Mouse (Mus musculus): ENCODE measurements around the gene Mpp2. TPM values are rescaled to one million over a fixed set of nuclear protein-coding genes. Genes with fewer than 3 reads are reported as not detected.

Mpp2 gene
- polyA plus RNA-seq, 1 experiment from 2014 or later, result 10.3 TPM

GRCm38 (mm10) chr11:102016136-102016535 lies 72.2 kb downstream of the Mpp2 start:
- Histone ChIP-seq H3K4me1 (ENCODE audit: control insufficient read depth, insufficient read depth, low read length) (no peaks in the 10 kb centered on the region), H3K4me2 (replicated peaks; ENCODE audit: low read depth, low read length) (no peak overlapping the region), H3K9me3 (ENCODE audit: control insufficient read depth, low read length) (no peaks in the 10 kb centered on the region), H3K9ac (ENCODE audit: low read depth, low read length) (no peak overlapping the region), H3K4me3 (ENCODE audit: low read length) (no peak overlapping the region), H3K36me3 (ENCODE audit: control insufficient read depth, insufficient read depth, low read length) (peaks cover 5% of the 10 kb centered on the region; the same call in 1 of the 2 replicates), H3K27ac (ENCODE audit: low read depth, low read length) (no peak overlapping the region), H3K27me3 (ENCODE audit: control insufficient read depth, insufficient read depth, low read length) (no peaks in the 10 kb centered on the region)
- 96% methylated on average over 1 of the region's 1 CpGs for WGBS
- no peak for ATAC-seq (ENCODE audit: low FRiP score, low TSS enrichment)

DNA sequence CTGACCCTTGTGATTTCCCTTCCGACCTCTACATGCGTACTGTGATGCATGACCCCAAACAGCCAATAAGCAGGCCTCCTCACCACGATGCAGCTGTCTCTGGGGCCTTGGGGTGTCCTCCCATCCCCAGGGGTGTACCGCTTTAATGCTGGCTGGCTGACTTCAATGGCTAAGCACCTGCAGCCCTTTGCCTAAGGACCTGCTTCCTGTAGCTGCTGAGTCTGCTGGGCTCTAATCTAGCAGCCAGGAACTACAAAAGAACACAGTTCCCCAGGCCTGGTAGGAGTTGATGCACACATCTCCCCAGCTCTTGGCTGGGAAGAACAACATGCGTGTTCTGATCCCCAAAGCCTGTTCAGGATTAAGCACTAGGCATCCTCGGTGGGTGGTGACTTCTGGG lies 72.8 kb downstream of the Mpp2 start:
- Histone ChIP-seq H3K4me1 (ENCODE audit: control insufficient read depth, insufficient read depth, low read length) (no peaks in the 10 kb centered on the region), H3K9ac (ENCODE audit: low read depth, low read length) (no peak overlapping the region), H3K9me3 (ENCODE audit: control insufficient read depth, low read length) (no peaks in the 10 kb centered on the region), H3K27me3 (ENCODE audit: control insufficient read depth, insufficient read depth, low read length) (no peaks in the 10 kb centered on the region), H3K36me3 (ENCODE audit: control insufficient read depth, insufficient read depth, low read length) (peaks cover 5% of the 10 kb centered on the region; the same call in 1 of the 2 replicates), H3K27ac (ENCODE audit: low read depth, low read length) (no peak overlapping the region), H3K4me3 (ENCODE audit: low read length) (no peak overlapping the region), H3K4me2 (replicated peaks; ENCODE audit: low read depth, low read length) (no peak overlapping the region)
- 48% methylated on average over 6 of the region's 6 CpGs for WGBS
- no peak for ATAC-seq (ENCODE audit: low FRiP score, low TSS enrichment)

DNA sequence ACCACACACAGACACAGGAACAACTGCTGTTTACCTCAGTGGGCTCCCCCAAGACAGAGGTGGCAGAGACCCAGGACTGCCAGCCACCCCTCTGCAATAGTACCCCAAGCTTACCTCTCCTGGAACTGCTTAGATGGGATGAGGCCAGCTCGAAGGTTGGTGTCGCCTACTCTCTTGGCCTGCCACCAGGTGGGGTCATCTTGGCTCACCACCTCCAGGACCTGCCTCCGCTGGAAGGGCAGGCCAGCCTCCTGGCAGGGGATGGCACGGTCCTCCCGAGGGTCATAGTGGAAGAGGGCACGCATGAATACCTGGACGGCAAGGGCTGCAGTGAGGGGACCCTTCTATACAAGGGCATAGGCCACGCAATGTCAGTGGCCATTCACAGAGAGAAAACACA lies 75.1 kb downstream of the Mpp2 start:
- H3K36me3 ChIP-seq (ENCODE audit: control insufficient read depth, insufficient read depth, low read length), result peaks cover 9% of the 10 kb centered on the region; the same call in 1 of the 2 replicates
- no peak for ATAC-seq (ENCODE audit: low FRiP score, low TSS enrichment)
- H3K9ac ChIP-seq (ENCODE audit: low read depth, low read length), result no peak overlapping the region
- H3K4me3 ChIP-seq (ENCODE audit: low read length), result no peak overlapping the region
- H3K9me3 ChIP-seq (ENCODE audit: control insufficient read depth, low read length), result no peaks in the 10 kb centered on the region
- H3K27me3 ChIP-seq (ENCODE audit: control insufficient read depth, insufficient read depth, low read length), result no peaks in the 10 kb centered on the region
- WGBS, result 76% methylated on average over 8 of the region's 8 CpGs
- no peaks in the 10 kb centered on the region for H3K4me1 ChIP-seq (ENCODE audit: control insufficient read depth, insufficient read depth, low read length)
- no peak overlapping the region for H3K4me2 ChIP-seq (replicated peaks; ENCODE audit: low read depth, low read length)
- H3K27ac ChIP-seq (ENCODE audit: low read depth, low read length), result no peak overlapping the region

- H3K4me3 ChIP-seq (ENCODE audit: low read length), result no peak overlapping the region
- no peak for ATAC-seq (ENCODE audit: low FRiP score, low TSS enrichment)
- no peaks in the 10 kb centered on the region for H3K27me3 ChIP-seq (ENCODE audit: control insufficient read depth, insufficient read depth, low read length)
- H3K4me2 ChIP-seq (replicated peaks; ENCODE audit: low read depth, low read length), result no peak overlapping the region
- no peaks in the 10 kb centered on the region for H3K9me3 ChIP-seq (ENCODE audit: control insufficient read depth, low read length)
- peaks cover 13% of the 10 kb centered on the region; the same call in 1 of the 2 replicates for H3K36me3 ChIP-seq (ENCODE audit: control insufficient read depth, insufficient read depth, low read length)
- no peaks in the 10 kb centered on the region for H3K4me1 ChIP-seq (ENCODE audit: control insufficient read depth, insufficient read depth, low read length)
- H3K27ac ChIP-seq (ENCODE audit: low read depth, low read length), result no peak overlapping the region
- WGBS, result 73% methylated on average over 8 of the region's 8 CpGs
- no peak overlapping the region for H3K9ac ChIP-seq (ENCODE audit: low read depth, low read length)
Observed at GRCm38 (mm10) chr11:102011510-102011909, 76.8 kb downstream of the Mpp2 start.

GRCm38 (mm10) chr11:102010140-102010539 lies 78.2 kb downstream of the Mpp2 start:
- H3K9ac ChIP-seq (ENCODE audit: low read depth, low read length), result no peak overlapping the region
- H3K36me3 ChIP-seq (ENCODE audit: control insufficient read depth, insufficient read depth, low read length), result peaks cover 13% of the 10 kb centered on the region; the same call in 1 of the 2 replicates
- ATAC-seq (ENCODE audit: low FRiP score, low TSS enrichment), result no peak
- no peaks in the 10 kb centered on the region for H3K27me3 ChIP-seq (ENCODE audit: control insufficient read depth, insufficient read depth, low read length)
- H3K27ac ChIP-seq (ENCODE audit: low read depth, low read length), result no peak overlapping the region
- H3K4me2 ChIP-seq (replicated peaks; ENCODE audit: low read depth, low read length), result no peak overlapping the region
- no peak overlapping the region for H3K4me3 ChIP-seq (ENCODE audit: low read length)
- no peaks in the 10 kb centered on the region for H3K4me1 ChIP-seq (ENCODE audit: control insufficient read depth, insufficient read depth, low read length)
- no peaks in the 10 kb centered on the region for H3K9me3 ChIP-seq (ENCODE audit: control insufficient read depth, low read length)
- 50% methylated on average over 13 of the region's 13 CpGs for WGBS

GRCm38 (mm10) chr11:102008954-102009637 lies 79.2 kb downstream of the Mpp2 start:
- H3K4me1 ChIP-seq (ENCODE audit: control insufficient read depth, insufficient read depth, low read length), result no peaks in the 10 kb centered on the region
- no peak overlapping the region for H3K27ac ChIP-seq (ENCODE audit: low read depth, low read length)
- no peak for ATAC-seq (ENCODE audit: low FRiP score, low TSS enrichment)
- H3K36me3 ChIP-seq (ENCODE audit: control insufficient read depth, insufficient read depth, low read length), result peaks cover 13% of the 10 kb centered on the region; the same call in 1 of the 2 replicates
- H3K9me3 ChIP-seq (ENCODE audit: control insufficient read depth, low read length), result no peaks in the 10 kb centered on the region; the same call in 1 of the 2 replicates
- WGBS, result 79% methylated on average over 15 of the region's 15 CpGs
- no peaks in the 10 kb centered on the region for H3K27me3 ChIP-seq (ENCODE audit: control insufficient read depth, insufficient read depth, low read length)
- H3K4me2 ChIP-seq (replicated peaks; ENCODE audit: low read depth, low read length), result no peak overlapping the region
- H3K9ac ChIP-seq (ENCODE audit: low read depth, low read length), result no peak overlapping the region
- no peak overlapping the region for H3K4me3 ChIP-seq (ENCODE audit: low read length)

- Histone ChIP-seq H3K27ac (ENCODE audit: low read depth, low read length) (no peak overlapping the region), H3K36me3 (ENCODE audit: control insufficient read depth, insufficient read depth, low read length) (peaks cover 12% of the 10 kb centered on the region; the same call in 1 of the 2 replicates), H3K4me2 (replicated peaks; ENCODE audit: low read depth, low read length) (no peak overlapping the region), H3K4me3 (ENCODE audit: low read length) (no peak overlapping the region), H3K9me3 (ENCODE audit: control insufficient read depth, low read length) (no peaks in the 10 kb centered on the region; the same call in 1 of the 2 replicates), H3K27me3 (ENCODE audit: control insufficient read depth, insufficient read depth, low read length) (no peaks in the 10 kb centered on the region), H3K9ac (ENCODE audit: low read depth, low read length) (no peak overlapping the region), H3K4me1 (ENCODE audit: control insufficient read depth, insufficient read depth, low read length) (no peaks in the 10 kb centered on the region)
- 96% methylated on average over 8 of the region's 8 CpGs for WGBS
- ATAC-seq (ENCODE audit: low FRiP score, low TSS enrichment), result no peak
Observed at GRCm38 (mm10) chr11:102008372-102008771, 79.9 kb downstream of the Mpp2 start.

Other genes with a start within 250 kb of the Mpp2 start
- gene Meox1, start 194.1 kb downstream of the Mpp2 start, polyA plus RNA-seq (2014; fragmentation: Nextera tagmentation; extraction: Ambion mirVana), result 12.7 and 15.6 TPM in 2 replicates
- gene Sost, start 121.5 kb downstream of the Mpp2 start, polyA plus RNA-seq (2014; fragmentation: Nextera tagmentation; extraction: Ambion mirVana), result 0.09 and 0.73 TPM in 2 replicates
- not detected in 2 replicates for gene Cfap97d1, start 104.2 kb downstream of the Mpp2 start, polyA plus RNA-seq (2014; fragmentation: Nextera tagmentation; extraction: Ambion mirVana)
- gene Dusp3, start 101.5 kb downstream of the Mpp2 start, polyA plus RNA-seq (2014; fragmentation: Nextera tagmentation; extraction: Ambion mirVana), result 23.3 and 25.3 TPM in 2 replicates
- 5.1 and 8.4 TPM in 2 replicates for gene Mpp3, start 60.1 kb downstream of the Mpp2 start, polyA plus RNA-seq (2014; fragmentation: Nextera tagmentation; extraction: Ambion mirVana)
- 0.38 and 0.43 TPM in 2 replicates for gene Cd300lg, start 47.0 kb downstream of the Mpp2 start, polyA plus RNA-seq (2014; fragmentation: Nextera tagmentation; extraction: Ambion mirVana)
- gene Ppy, start 12.8 kb upstream of the Mpp2 start, polyA plus RNA-seq (2014; fragmentation: Nextera tagmentation; extraction: Ambion mirVana), result not detected in 2 replicates
- not detected in 2 replicates for gene Pyy, start 19.3 kb upstream of the Mpp2 start, polyA plus RNA-seq (2014; fragmentation: Nextera tagmentation; extraction: Ambion mirVana)
- gene Nags, start 57.0 kb upstream of the Mpp2 start, polyA plus RNA-seq (2014; fragmentation: Nextera tagmentation; extraction: Ambion mirVana), result 0.09 TPM in 1 of 2 replicates, not detected in the other
- 26.5 and 28.2 TPM in 2 replicates for gene Tmem101, start 67.9 kb upstream of the Mpp2 start, polyA plus RNA-seq (2014; fragmentation: Nextera tagmentation; extraction: Ambion mirVana)
- gene Lsm12, start 96.8 kb upstream of the Mpp2 start, polyA plus RNA-seq (2014; fragmentation: Nextera tagmentation; extraction: Ambion mirVana), result 93.9 and 106 TPM in 2 replicates
- 42.5 and 50.6 TPM in 2 replicates for gene G6pc3, start 101.1 kb upstream of the Mpp2 start, polyA plus RNA-seq (2014; fragmentation: Nextera tagmentation; extraction: Ambion mirVana)
- gene Hdac5, start 141.7 kb upstream of the Mpp2 start, polyA plus RNA-seq (2014; fragmentation: Nextera tagmentation; extraction: Ambion mirVana), result 21.6 and 29.1 TPM in 2 replicates
- 18.2 and 22.9 TPM in 2 replicates for gene BC030867, start 160.4 kb upstream of the Mpp2 start, polyA plus RNA-seq (2014; fragmentation: Nextera tagmentation; extraction: Ambion mirVana)
- 0.09 TPM in 1 of 2 replicates, not detected in the other for gene Asb16, start 180.2 kb upstream of the Mpp2 start, polyA plus RNA-seq (2014; fragmentation: Nextera tagmentation; extraction: Ambion mirVana)
- 41.6 and 54.2 TPM in 2 replicates for gene Tmub2, start 196.4 kb upstream of the Mpp2 start, polyA plus RNA-seq (2014; fragmentation: Nextera tagmentation; extraction: Ambion mirVana)
- gene Atxn7l3, start 208.1 kb upstream of the Mpp2 start, polyA plus RNA-seq (2014; fragmentation: Nextera tagmentation; extraction: Ambion mirVana), result 15.2 and 18.6 TPM in 2 replicates
- 86.5 and 105 TPM in 2 replicates for gene Ubtf, start 231.2 kb upstream of the Mpp2 start, polyA plus RNA-seq (2014; fragmentation: Nextera tagmentation; extraction: Ambion mirVana)